Mouse (Mus musculus) erythroblast, embryonic 14.5 days (primary cell): ENCODE measurements around the gene Syn3. TPM values are rescaled to one million over a fixed set of nuclear protein-coding genes. Genes with fewer than 3 reads are reported as not detected.
"Not testable (repeated sequence)": the region's sequence is repeated elsewhere in the genome, so short reads cannot be mapped to it uniquely, and the experiment has no call there.

ENCODE experiments used
- H3K27me3 ChIP-seq: 2 replicates; pipeline ENCODE4 v1.6.1; 2012; ENCODE audit warnings: inconsistent platforms; ENCODE audit not compliant: control insufficient read depth
- H3K36me3 ChIP-seq: 2 replicates; pipeline ENCODE4 v1.6.1; 2012; ENCODE audit warnings: mild to moderate bottlenecking, inconsistent platforms; ENCODE audit not compliant: control insufficient read depth
- H3K4me1 ChIP-seq: 2 replicates; pipeline ENCODE4 v1.6.1; 2012; ENCODE audit warnings: inconsistent platforms; ENCODE audit not compliant: control insufficient read depth
- H3K4me3 ChIP-seq: replicated peaks from 2 replicates; pipeline ENCODE3; 2012; ENCODE audit warnings: moderate library complexity, mild to moderate bottlenecking, inconsistent platforms
- H3K9me3 ChIP-seq: 2 replicates; pipeline ENCODE4 v1.6.1; 2012; ENCODE audit warnings: low read length, inconsistent platforms, mixed read lengths; ENCODE audit not compliant: control insufficient read depth
- GATA1 ChIP-seq: IDR thresholded peaks from 2 replicates; pipeline ENCODE4 v1.6.1; 2012; ENCODE audit warnings: low read length, inconsistent platforms, mixed read lengths
- TAL1 ChIP-seq: IDR thresholded peaks from 3 replicates; pipeline ENCODE4 v1.6.1; 2012; ENCODE audit warnings: low read length, inconsistent platforms, mixed read lengths
- polyA plus RNA-seq: library from polyadenylated mRNA; stranded (reverse); fragments of >175 nt; gene quantifications from 2 replicates; pipeline ENCODE4 v1.2.3, GENCODE M21; 2012

Gene Syn3
- polyA plus RNA-seq, 1 experiment = not detected

- Histone ChIP-seq H3K36me3 (peaks cover 97% of the 10 kb centered on the region), H3K4me1 (peaks cover 56% of the 10 kb centered on the region), H3K27me3 (no peaks in the 10 kb centered on the region), H3K9me3 (peaks cover 5% of the 10 kb centered on the region), H3K4me3 (no peak overlapping the region)
- no peak for TF ChIP-seq TAL1
- TF ChIP-seq GATA1 = no peak
Measured at GRCm38 (mm10) chr10:86030743-86031142, 468.0 kb downstream of the Syn3 start.

DNA sequence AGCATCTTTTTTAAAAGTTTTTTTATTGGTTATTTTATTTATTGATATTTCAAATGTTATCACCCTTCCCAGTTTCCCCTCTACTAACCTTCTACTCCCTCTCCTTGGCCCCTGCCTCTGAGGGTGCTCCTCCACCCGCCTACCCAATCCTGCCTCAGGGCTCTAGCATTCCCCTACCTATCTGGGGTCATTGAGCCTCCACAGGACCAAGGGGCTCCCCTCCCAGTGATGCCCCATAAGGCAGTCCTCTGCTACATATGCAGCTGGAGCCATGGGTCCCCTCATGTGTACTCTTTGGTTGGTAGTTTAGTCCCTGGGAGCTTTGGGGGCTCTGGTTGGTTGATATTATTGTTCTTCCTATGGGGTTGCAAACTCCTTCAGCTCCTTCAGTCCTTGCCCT lies 471.9 kb downstream of the Syn3 start:
- peaks cover 80% of the 10 kb centered on the region for H3K36me3 ChIP-seq
- not testable (repeated sequence) for H3K9me3 ChIP-seq

DNA sequence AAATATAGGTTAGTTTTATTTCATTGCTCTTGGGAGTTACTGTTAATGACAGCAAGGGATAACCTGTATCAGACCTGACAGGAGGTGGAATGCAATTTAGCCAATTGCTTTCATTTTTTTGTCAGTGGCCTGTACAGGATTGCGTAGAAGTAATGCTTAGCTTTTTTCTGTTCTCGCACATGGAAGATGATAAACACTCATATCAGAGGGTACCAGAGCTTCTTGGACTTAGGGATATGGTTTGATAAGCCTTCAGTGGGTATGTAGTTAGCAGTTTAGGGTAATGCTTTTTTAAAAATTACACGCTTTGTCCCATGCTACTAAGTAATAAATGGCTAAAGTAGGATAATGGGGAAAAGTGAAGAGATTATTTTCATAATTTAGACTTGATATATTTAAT lies 472.3 kb downstream of the Syn3 start:
- H3K4me1 ChIP-seq = peaks cover 70% of the 10 kb centered on the region
- peaks cover 5% of the 10 kb centered on the region for H3K9me3 ChIP-seq
- H3K4me3 ChIP-seq = peak overlapping the region; percentile 91
- no peaks in the 10 kb centered on the region for H3K27me3 ChIP-seq
- peaks cover 75% of the 10 kb centered on the region for H3K36me3 ChIP-seq
- TF ChIP-seq GATA1 (peak; percentile 89), TAL1 (peak; percentile 86)

More for the DNA sequence above, 471.9 kb downstream of the Syn3 start:
- peaks cover 69% of the 10 kb centered on the region for H3K4me1 ChIP-seq
- H3K4me3 ChIP-seq = peak overlapping the region; percentile 91
- H3K27me3 ChIP-seq = not testable (repeated sequence)

GRCm38 (mm10) chr10:86025906-86026305 lies 472.8 kb downstream of the Syn3 start:
- Histone ChIP-seq H3K9me3 (peaks cover 5% of the 10 kb centered on the region), H3K4me3 (peak overlapping the region; percentile 91), H3K36me3 (peaks cover 71% of the 10 kb centered on the region), H3K4me1 (peaks cover 75% of the 10 kb centered on the region), H3K27me3 (no peaks in the 10 kb centered on the region)
- TF ChIP-seq TAL1 (no peak), GATA1 (no peak)

GRCm38 (mm10) chr10:86023149-86023548 lies 475.5 kb downstream of the Syn3 start:
- Histone ChIP-seq H3K4me1 (peaks cover 57% of the 10 kb centered on the region), H3K36me3 (peaks cover 43% of the 10 kb centered on the region), H3K9me3 (no peaks in the 10 kb centered on the region), H3K4me3 (peak overlapping the region; percentile 91), H3K27me3 (no peaks in the 10 kb centered on the region)
- TF ChIP-seq TAL1 = no peak
- TF ChIP-seq GATA1 = no peak

DNA sequence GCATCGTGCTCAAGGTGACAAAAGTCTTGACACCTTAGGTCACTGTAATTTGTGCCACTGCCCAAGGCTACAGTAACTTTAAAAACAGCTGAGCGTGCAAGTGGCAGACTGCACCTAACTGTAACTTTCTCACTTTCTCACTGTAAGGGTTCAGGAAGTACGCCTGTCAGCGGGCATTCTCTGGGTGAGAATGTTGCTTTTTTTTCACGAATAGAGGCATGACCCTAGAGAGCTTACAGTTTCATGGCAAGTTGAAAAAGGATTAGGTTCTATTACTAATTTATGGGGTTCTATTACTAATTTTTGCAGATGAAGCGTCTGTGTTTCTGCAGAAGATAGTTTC lies 476.3 kb downstream of the Syn3 start:
- peaks cover 36% of the 10 kb centered on the region for H3K36me3 ChIP-seq
- no peaks in the 10 kb centered on the region; the same call in 1 of the 2 replicates for H3K27me3 ChIP-seq
- peak overlapping the region; percentile 91 for H3K4me3 ChIP-seq
- H3K9me3 ChIP-seq = no peaks in the 10 kb centered on the region
- TF ChIP-seq TAL1 (no peak), GATA1 (no peak)
- H3K4me1 ChIP-seq = peaks cover 50% of the 10 kb centered on the region

- H3K36me3 ChIP-seq = peaks cover 31% of the 10 kb centered on the region
- no peaks in the 10 kb centered on the region for H3K9me3 ChIP-seq
- H3K27me3 ChIP-seq = no peaks in the 10 kb centered on the region; the same call in 1 of the 2 replicates
- H3K4me1 ChIP-seq = peaks cover 45% of the 10 kb centered on the region
- no peak for TF ChIP-seq GATA1
- no peak for TF ChIP-seq TAL1
- peak within 1 kb of the TSS; percentile 91 for H3K4me3 ChIP-seq
Measured at GRCm38 (mm10) chr10:86021749-86022473, 476.8 kb downstream of the Syn3 start, which contains the start of gene Fbxo7. Gene Fbxo7, plus strand, starts transcription at chr10:86021972.

DNA sequence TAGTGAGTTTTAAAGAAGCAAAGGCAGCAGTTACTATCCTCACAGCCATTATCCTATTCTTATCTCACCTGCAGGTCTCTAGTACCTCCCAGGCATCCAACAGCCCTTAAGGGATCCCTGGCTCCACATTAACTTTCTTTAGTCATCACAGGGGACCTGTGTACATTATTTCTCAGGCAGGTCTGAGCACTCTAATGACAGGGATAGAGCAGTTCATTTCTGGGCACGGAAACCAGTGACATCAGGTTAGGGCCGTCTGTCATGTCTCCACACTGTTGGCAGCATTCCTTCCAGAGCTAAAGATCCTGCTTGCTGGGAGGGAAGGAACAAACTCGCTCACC lies 477.3 kb downstream of the Syn3 start:
- H3K27me3 ChIP-seq = peaks cover 4% of the 10 kb centered on the region
- TF ChIP-seq TAL1 (no peak), GATA1 (no peak; the same call in 1 of the 2 replicates)
- peaks cover 41% of the 10 kb centered on the region for H3K4me1 ChIP-seq
- H3K36me3 ChIP-seq = peaks cover 28% of the 10 kb centered on the region
- H3K4me3 ChIP-seq = peak overlapping the region; percentile 91
- H3K9me3 ChIP-seq = no peaks in the 10 kb centered on the region

GRCm38 (mm10) chr10:86018813-86019212 lies 479.9 kb downstream of the Syn3 start:
- Histone ChIP-seq H3K36me3 (peaks cover 4% of the 10 kb centered on the region), H3K9me3 (no peaks in the 10 kb centered on the region), H3K4me1 (peaks cover 16% of the 10 kb centered on the region), H3K27me3 (peaks cover 11% of the 10 kb centered on the region), H3K4me3 (no peak overlapping the region)
- no peak for TF ChIP-seq TAL1
- TF ChIP-seq GATA1 = no peak

DNA sequence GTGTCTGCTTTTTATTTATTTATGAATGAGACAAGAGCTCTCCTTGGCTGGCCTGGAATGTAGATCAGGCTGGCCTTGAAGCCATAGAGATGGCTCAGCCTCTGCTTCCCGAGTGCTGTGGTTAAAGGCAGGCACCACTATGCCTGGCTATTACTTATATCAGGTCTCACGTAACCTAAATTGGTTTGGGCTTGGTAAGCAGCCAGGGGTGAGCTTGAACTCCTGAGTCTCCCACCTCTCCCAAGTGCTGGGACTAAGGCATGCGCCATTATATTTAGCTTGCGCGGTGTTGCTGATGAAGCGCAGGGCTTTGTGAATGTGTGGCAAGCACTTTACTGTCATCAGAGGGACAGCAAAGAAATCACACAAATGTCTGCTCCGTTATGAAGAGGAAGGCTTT lies 480.9 kb downstream of the Syn3 start:
- H3K4me3 ChIP-seq = no peak overlapping the region
- peaks cover 11% of the 10 kb centered on the region for H3K27me3 ChIP-seq
- H3K9me3 ChIP-seq = no peaks in the 10 kb centered on the region
- H3K4me1 ChIP-seq = peaks cover 10% of the 10 kb centered on the region
- no peak for TF ChIP-seq GATA1
- TF ChIP-seq TAL1 = no peak
- no peaks in the 10 kb centered on the region for H3K36me3 ChIP-seq
